Mouse (Mus musculus): ENCODE measurements around the gene Emx1. TPM values are rescaled to one million over a fixed set of nuclear protein-coding genes. Genes with fewer than 3 reads are reported as not detected.

Gene Emx1
- total and polyA plus RNA-seq, 3 experiments: not detected

GRCm38 (mm10) chr6:85222551-85222950 is 35.3 kb downstream of the Emx1 start:
- no peak for DNase-seq (ENCODE audit: low spot score)
- TF ChIP-seq GATA1 (IDR thresholded peaks at IDR 0.05; ENCODE audit: borderline replicate concordance, low read length) (no peak), TAL1 (conservative IDR thresholded peaks at IDR 0.05; ENCODE audit: low read depth, low read length) (no peak), POLR2AphosphoS5 (IDR thresholded peaks at IDR 0.05; ENCODE audit: insufficient replicate concordance, low read depth, low read length) (no peak), GATA2 (IDR thresholded peaks at IDR 0.05; ENCODE audit: borderline replicate concordance, low read depth, low read length) (no peak), CTCF (IDR thresholded peaks at IDR 0.05; ENCODE audit: low read depth, low read length) (no peak)
- no peaks in the 10 kb centered on the region for H3K36me3 ChIP-seq (replicated peaks)
- no peak overlapping the region for H3K4me3 ChIP-seq (ENCODE audit: low read depth, low read length)
- H3K4me1 ChIP-seq (ENCODE audit: insufficient read depth, low read depth, low read length): no peaks in the 10 kb centered on the region
- H3K9me3 ChIP-seq (replicated peaks): no peaks in the 10 kb centered on the region
- ATAC-seq (ENCODE audit: extremely low read depth, insufficient number of reproducible peaks, low FRiP score, poor library complexity, severe bottlenecking): no peak
- peaks cover 18% of the 10 kb centered on the region for H3K27me3 ChIP-seq (ENCODE audit: insufficient read depth, low read length)

DNA sequence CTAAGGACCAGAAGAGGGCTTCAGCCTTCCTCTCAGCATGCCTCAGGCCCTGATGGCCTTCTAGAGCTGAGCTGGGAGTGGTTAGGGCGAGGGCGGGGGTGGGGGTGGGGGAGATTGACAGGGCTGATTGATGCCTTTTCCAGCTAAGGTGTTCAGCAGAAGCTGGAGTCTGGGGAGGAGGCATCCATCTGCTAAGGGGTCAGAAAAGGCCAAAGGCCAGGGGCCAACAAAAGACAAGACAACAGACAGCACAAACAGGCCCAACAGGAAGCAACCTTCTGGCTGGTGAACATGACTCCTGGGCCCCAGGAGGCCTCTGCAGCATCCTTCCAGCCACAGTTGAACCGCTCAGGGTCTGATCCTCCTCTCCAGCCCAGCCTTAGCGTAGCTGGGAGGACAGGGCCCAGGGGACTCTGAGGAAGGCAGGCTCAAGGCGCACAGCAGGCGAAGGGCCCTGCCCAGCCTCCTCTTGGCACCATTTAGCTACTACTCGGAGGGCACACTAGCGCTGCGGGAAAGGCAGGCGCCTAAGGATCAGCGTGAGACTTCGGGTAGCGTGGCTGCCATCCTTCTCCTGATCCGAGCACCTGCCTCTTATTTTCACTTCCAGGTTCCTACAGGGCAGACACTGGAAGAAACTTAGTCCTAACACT is 36.4 kb downstream of the Emx1 start:
- H3K4me3 ChIP-seq (ENCODE audit: low read depth, low read length): no peak overlapping the region
- no peaks in the 10 kb centered on the region for H3K4me1 ChIP-seq (ENCODE audit: insufficient read depth, low read depth, low read length)
- H3K27me3 ChIP-seq (ENCODE audit: insufficient read depth, low read length): peaks cover 14% of the 10 kb centered on the region; the same call in 1 of the 2 replicates
- TF ChIP-seq TAL1 (conservative IDR thresholded peaks at IDR 0.05; ENCODE audit: low read depth, low read length) (no peak), GATA2 (IDR thresholded peaks at IDR 0.05; ENCODE audit: borderline replicate concordance, low read depth, low read length) (no peak), CTCF (IDR thresholded peaks at IDR 0.05; ENCODE audit: low read depth, low read length) (no peak), POLR2AphosphoS5 (IDR thresholded peaks at IDR 0.05; ENCODE audit: insufficient replicate concordance, low read depth, low read length) (no peak), GATA1 (IDR thresholded peaks at IDR 0.05; ENCODE audit: borderline replicate concordance, low read length) (no peak)
- H3K9me3 ChIP-seq (replicated peaks): no peaks in the 10 kb centered on the region
- no peak for ATAC-seq (ENCODE audit: extremely low read depth, insufficient number of reproducible peaks, low FRiP score, poor library complexity, severe bottlenecking)
- DNase-seq (ENCODE audit: low spot score): no peak
- no peaks in the 10 kb centered on the region for H3K36me3 ChIP-seq (replicated peaks)

- Histone ChIP-seq H3K36me3 (replicated peaks) (no peaks in the 10 kb centered on the region), H3K4me1 (ENCODE audit: insufficient read depth, low read depth, low read length) (no peaks in the 10 kb centered on the region), H3K27me3 (ENCODE audit: insufficient read depth, low read length) (peaks cover 14% of the 10 kb centered on the region; the same call in 1 of the 2 replicates), H3K9me3 (replicated peaks) (no peaks in the 10 kb centered on the region), H3K4me3 (ENCODE audit: low read depth, low read length) (no peak overlapping the region)
- DNase-seq (ENCODE audit: low spot score) (no peak), ATAC-seq (ENCODE audit: extremely low read depth, insufficient number of reproducible peaks, low FRiP score, poor library complexity, severe bottlenecking) (no peak)
- TF ChIP-seq GATA1 (IDR thresholded peaks at IDR 0.05; ENCODE audit: borderline replicate concordance, low read length): no peak
- TF ChIP-seq POLR2AphosphoS5 (IDR thresholded peaks at IDR 0.05; ENCODE audit: insufficient replicate concordance, low read depth, low read length): no peak
- TF ChIP-seq TAL1 (conservative IDR thresholded peaks at IDR 0.05; ENCODE audit: low read depth, low read length): no peak
- no peak for TF ChIP-seq CTCF (IDR thresholded peaks at IDR 0.05; ENCODE audit: low read depth, low read length)
Observed at GRCm38 (mm10) chr6:85224442-85224891, 37.2 kb downstream of the Emx1 start.

DNA sequence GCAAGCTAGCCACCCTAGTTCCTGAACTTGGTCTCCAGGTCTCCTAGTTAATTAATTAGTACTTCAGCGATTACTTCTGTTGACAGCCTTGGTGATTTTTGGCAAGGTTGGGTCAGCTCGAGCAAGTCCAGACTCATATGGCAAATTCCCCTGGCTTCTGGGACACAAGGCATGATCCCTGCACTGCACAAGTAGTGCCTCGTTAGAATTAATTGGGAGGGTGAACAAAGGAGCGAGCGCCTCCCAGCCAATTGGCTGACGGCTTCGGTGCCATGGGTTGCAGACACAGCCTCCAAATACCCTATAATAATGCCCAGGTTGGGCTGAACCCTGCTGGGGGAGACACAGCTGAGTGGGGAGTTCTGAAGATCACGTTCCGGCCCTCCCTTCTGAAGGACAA is 39.3 kb downstream of the Emx1 start:
- ATAC-seq (ENCODE audit: extremely low read depth, insufficient number of reproducible peaks, low FRiP score, poor library complexity, severe bottlenecking) (no peak), DNase-seq (ENCODE audit: low spot score) (no peak)
- TF ChIP-seq CTCF (IDR thresholded peaks at IDR 0.05; ENCODE audit: low read depth, low read length): no peak
- no peak for TF ChIP-seq GATA1 (IDR thresholded peaks at IDR 0.05; ENCODE audit: borderline replicate concordance, low read length)
- TF ChIP-seq TAL1 (conservative IDR thresholded peaks at IDR 0.05; ENCODE audit: low read depth, low read length): no peak
- TF ChIP-seq GATA2 (IDR thresholded peaks at IDR 0.05; ENCODE audit: borderline replicate concordance, low read depth, low read length): no peak
- TF ChIP-seq POLR2AphosphoS5 (IDR thresholded peaks at IDR 0.05; ENCODE audit: insufficient replicate concordance, low read depth, low read length): no peak
- H3K27me3 ChIP-seq (ENCODE audit: insufficient read depth, low read length): peaks cover 10% of the 10 kb centered on the region
- no peaks in the 10 kb centered on the region for H3K36me3 ChIP-seq (replicated peaks)
- no peaks in the 10 kb centered on the region for H3K4me1 ChIP-seq (ENCODE audit: insufficient read depth, low read depth, low read length)
- H3K4me3 ChIP-seq (ENCODE audit: low read depth, low read length): no peak overlapping the region
- H3K9me3 ChIP-seq (replicated peaks): no peaks in the 10 kb centered on the region

- H3K4me1 ChIP-seq (ENCODE audit: insufficient read depth, low read depth, low read length): no peaks in the 10 kb centered on the region
- DNase-seq (ENCODE audit: low spot score) (no peak), ATAC-seq (ENCODE audit: extremely low read depth, insufficient number of reproducible peaks, low FRiP score, poor library complexity, severe bottlenecking) (no peak)
- peaks cover 9% of the 10 kb centered on the region for H3K27me3 ChIP-seq (ENCODE audit: insufficient read depth, low read length)
- TF ChIP-seq GATA1 (IDR thresholded peaks at IDR 0.05; ENCODE audit: borderline replicate concordance, low read length) (no peak), POLR2AphosphoS5 (IDR thresholded peaks at IDR 0.05; ENCODE audit: insufficient replicate concordance, low read depth, low read length) (no peak), CTCF (IDR thresholded peaks at IDR 0.05; ENCODE audit: low read depth, low read length) (no peak), GATA2 (IDR thresholded peaks at IDR 0.05; ENCODE audit: borderline replicate concordance, low read depth, low read length) (no peak), TAL1 (conservative IDR thresholded peaks at IDR 0.05; ENCODE audit: low read depth, low read length) (no peak)
- H3K36me3 ChIP-seq (replicated peaks): no peaks in the 10 kb centered on the region
- H3K4me3 ChIP-seq (ENCODE audit: low read depth, low read length): no peak overlapping the region
- no peaks in the 10 kb centered on the region for H3K9me3 ChIP-seq (replicated peaks)
Observed at GRCm38 (mm10) chr6:85227520-85227919, 40.3 kb downstream of the Emx1 start.

GRCm38 (mm10) chr6:85230762-85231161 is 43.5 kb downstream of the Emx1 start:
- no peaks in the 10 kb centered on the region for H3K4me1 ChIP-seq (ENCODE audit: insufficient read depth, low read depth, low read length)
- ATAC-seq (ENCODE audit: extremely low read depth, insufficient number of reproducible peaks, low FRiP score, poor library complexity, severe bottlenecking): no peak
- TF ChIP-seq POLR2AphosphoS5 (IDR thresholded peaks at IDR 0.05; ENCODE audit: insufficient replicate concordance, low read depth, low read length): no peak
- TF ChIP-seq GATA1 (IDR thresholded peaks at IDR 0.05; ENCODE audit: borderline replicate concordance, low read length): no peak
- no peak for TF ChIP-seq CTCF (IDR thresholded peaks at IDR 0.05; ENCODE audit: low read depth, low read length)
- TF ChIP-seq TAL1 (conservative IDR thresholded peaks at IDR 0.05; ENCODE audit: low read depth, low read length): no peak
- TF ChIP-seq GATA2 (IDR thresholded peaks at IDR 0.05; ENCODE audit: borderline replicate concordance, low read depth, low read length): no peak
- H3K4me3 ChIP-seq (ENCODE audit: low read depth, low read length): no peak overlapping the region
- no peaks in the 10 kb centered on the region for H3K36me3 ChIP-seq (replicated peaks)
- no peak for DNase-seq (ENCODE audit: low spot score)
- H3K9me3 ChIP-seq (replicated peaks): no peaks in the 10 kb centered on the region
- peaks cover 9% of the 10 kb centered on the region for H3K27me3 ChIP-seq (ENCODE audit: insufficient read depth, low read length)
